17 mouse cellular contexts compared by ENCODE assay signal in genomic region chr11:81270518-81270917, GRCm38 (mm10).
A peak's percentile ranks its signal among the peaks of the same experiment; 100 is the strongest.
DNase-seq lines count a peak whose midpoint lies in the region; ATAC-seq and TF ChIP-seq lines count a peak whose summit lies in the region.
"Had no signal": no experiment of that assay in that cellular context is flagged by ENCODE, and none has a peak within 500 bp of the region (broad histone marks: within the 10 kb centered on the region; RNA-seq: fewer than 3 reads in every experiment).

No protein-coding gene starts in this region.

- no peak overlapping the region for H3K27ac ChIP-seq in hindbrain, embryonic 14.5 days
- no peak overlapping the region for H3K27ac ChIP-seq in hindbrain, embryonic 11.5 days (ENCODE audit: low read depth, low read length)
- H3K27ac ChIP-seq in lung, embryonic 14.5 days (ENCODE audit: low read depth) = no peak overlapping the region
- H3K27ac ChIP-seq in lung, postnatal 0 days (ENCODE audit: low read length) = no peak overlapping the region
- no peak overlapping the region for H3K27ac ChIP-seq in forebrain, embryonic 16.5 days (ENCODE audit: low read length)
- H3K27ac ChIP-seq: liver, embryonic 12.5 days; lung, embryonic 15.5 days had no signal

- TF ChIP-seq POLR2A in brain, embryonic 14.5 days (IDR thresholded peaks at IDR 0.05; ENCODE audit: borderline replicate concordance, extremely low read depth, insufficient read depth, insufficient read length, poor library complexity, severe bottlenecking) = no peak

- DNase-seq in hindbrain, embryonic 14.5 days (ENCODE audit: low spot score) = peak; percentile 43
- DNase-seq in hindbrain, embryonic 11.5 days (ENCODE audit: low spot score) = no peak
- peak; percentile 74 for DNase-seq in lung, embryonic 14.5 days
- no peak for DNase-seq in lung, postnatal 0 days (ENCODE audit: low spot score)
- DNase-seq in brain, embryonic 14.5 days (ENCODE audit: low read depth) = peak; percentile 94
- no peak for DNase-seq in ovary, postnatal 14 days (ENCODE audit: low spot score)
- DNase-seq in right cerebral cortex, postnatal 36 days (ENCODE audit: low spot score in 2 of 2) = no peak
- DNase-seq: adrenal gland, postnatal 36 days; cerebellum, adult 9-10 months; heart, postnatal 14 days; layer of hippocampus, postnatal 36 days; thymus, adult 18-20 months had no signal

- 0 out of 2 replicates have a peak, but pooled peaks cover 4% of the 10 kb centered on the region for H3K9me3 ChIP-seq in hindbrain, embryonic 14.5 days (ENCODE audit: control insufficient read depth, low read length)
- no peaks in the 10 kb centered on the region for H3K9me3 ChIP-seq in hindbrain, embryonic 11.5 days (ENCODE audit: control insufficient read depth, low read length)
- no peaks in the 10 kb centered on the region for H3K9me3 ChIP-seq in lung, embryonic 14.5 days (ENCODE audit: low read depth, low read length)
- no peaks in the 10 kb centered on the region for H3K9me3 ChIP-seq in lung, postnatal 0 days (ENCODE audit: low read length)
- peaks cover 5% of the 10 kb centered on the region for H3K9me3 ChIP-seq in forebrain, embryonic 16.5 days (ENCODE audit: control insufficient read depth, low read length)
- H3K9me3 ChIP-seq: lung, embryonic 15.5 days; megakaryocyte, embryonic 14.5 days had no signal

- no peaks in the 10 kb centered on the region for H3K36me3 ChIP-seq in hindbrain, embryonic 14.5 days (replicated peaks; ENCODE audit: control insufficient read depth, insufficient read depth)
- H3K36me3 ChIP-seq in hindbrain, embryonic 11.5 days (ENCODE audit: control insufficient read depth, insufficient read depth, low read length) = no peaks in the 10 kb centered on the region
- no peaks in the 10 kb centered on the region for H3K36me3 ChIP-seq in lung, embryonic 14.5 days (ENCODE audit: insufficient read depth)
- no peaks in the 10 kb centered on the region for H3K36me3 ChIP-seq in lung, postnatal 0 days (ENCODE audit: insufficient read depth, low read length)
- no peaks in the 10 kb centered on the region for H3K36me3 ChIP-seq in forebrain, embryonic 16.5 days (ENCODE audit: control insufficient read depth, insufficient read depth)
- H3K36me3 ChIP-seq: liver, embryonic 12.5 days; lung, embryonic 15.5 days had no signal

- H3K9ac ChIP-seq in hindbrain, embryonic 14.5 days = no peak overlapping the region
- no peak overlapping the region for H3K9ac ChIP-seq in hindbrain, embryonic 11.5 days (ENCODE audit: low read depth, low read length)
- H3K9ac ChIP-seq in lung, embryonic 14.5 days = no peak overlapping the region
- no peak overlapping the region for H3K9ac ChIP-seq in lung, postnatal 0 days (replicated peaks; ENCODE audit: low read depth)
- no peak overlapping the region for H3K9ac ChIP-seq in forebrain, embryonic 16.5 days (replicated peaks; ENCODE audit: low read depth, low read length)
- H3K9ac ChIP-seq: liver, embryonic 12.5 days; lung, embryonic 15.5 days had no signal

- TF ChIP-seq CTCF in lung, embryonic 14.5 days (IDR thresholded peaks at IDR 0.05; ENCODE audit: low read depth) = no peak
- TF ChIP-seq CTCF in lung, postnatal 0 days (IDR thresholded peaks at IDR 0.05) = no peak
- no peak for TF ChIP-seq CTCF in brain, embryonic 14.5 days (IDR thresholded peaks at IDR 0.05; ENCODE audit: borderline replicate concordance, extremely low read depth, insufficient read depth, insufficient read length)

- H3K4me3 ChIP-seq in hindbrain, embryonic 14.5 days (replicated peaks; ENCODE audit: low read length) = no peak overlapping the region
- H3K4me3 ChIP-seq in hindbrain, embryonic 11.5 days (ENCODE audit: low read depth, low read length) = no peak overlapping the region
- no peak overlapping the region for H3K4me3 ChIP-seq in lung, embryonic 14.5 days (ENCODE audit: low read depth, low read length)
- no peak overlapping the region for H3K4me3 ChIP-seq in lung, postnatal 0 days (ENCODE audit: low read depth, low read length)
- no peak overlapping the region for H3K4me3 ChIP-seq in forebrain, embryonic 16.5 days (replicated peaks; ENCODE audit: low read length)
- H3K4me3 ChIP-seq: liver, embryonic 12.5 days; lung, embryonic 15.5 days; megakaryocyte, embryonic 14.5 days had no signal

- WGBS in hindbrain, embryonic 14.5 days = 42% methylated on average over 7 of the region's 7 CpGs
- 73% methylated on average over 7 of the region's 7 CpGs for WGBS in hindbrain, embryonic 11.5 days
- 44% methylated on average over 7 of the region's 7 CpGs for WGBS in lung, embryonic 14.5 days
- WGBS in lung, postnatal 0 days = 52% methylated on average over 7 of the region's 7 CpGs
- 23% methylated on average over 7 of the region's 7 CpGs for WGBS in forebrain, embryonic 16.5 days

- peaks cover 12% of the 10 kb centered on the region; the same call in 1 of the 2 replicates for H3K4me1 ChIP-seq in hindbrain, embryonic 14.5 days (replicated peaks; ENCODE audit: control insufficient read depth, insufficient read depth, low read length)
- H3K4me1 ChIP-seq in hindbrain, embryonic 11.5 days (replicated peaks; ENCODE audit: control insufficient read depth, insufficient read depth, low read length) = no peaks in the 10 kb centered on the region
- H3K4me1 ChIP-seq in lung, embryonic 14.5 days (ENCODE audit: insufficient read depth) = peaks cover 3% of the 10 kb centered on the region; the same call in 1 of the 2 replicates
- H3K4me1 ChIP-seq in lung, postnatal 0 days (ENCODE audit: insufficient read depth, low read depth, low read length) = no peaks in the 10 kb centered on the region
- H3K4me1 ChIP-seq in forebrain, embryonic 16.5 days (replicated peaks; ENCODE audit: control insufficient read depth, insufficient read depth, low read length) = peaks cover 13% of the 10 kb centered on the region
- H3K4me1 ChIP-seq: liver, embryonic 12.5 days; megakaryocyte, embryonic 14.5 days had no signal

- no peak for TF ChIP-seq EP300 in lung, postnatal 0 days (IDR thresholded peaks at IDR 0.05)

- H3K27me3 ChIP-seq in hindbrain, embryonic 14.5 days (ENCODE audit: control insufficient read depth, insufficient read depth, low read length) = no peaks in the 10 kb centered on the region
- H3K27me3 ChIP-seq in hindbrain, embryonic 11.5 days (ENCODE audit: control insufficient read depth, insufficient read depth, low read length) = no peaks in the 10 kb centered on the region
- no peaks in the 10 kb centered on the region for H3K27me3 ChIP-seq in lung, embryonic 14.5 days (ENCODE audit: insufficient read depth, low read length)
- no peaks in the 10 kb centered on the region for H3K27me3 ChIP-seq in lung, postnatal 0 days (replicated peaks; ENCODE audit: insufficient read depth, low read length)
- H3K27me3 ChIP-seq in forebrain, embryonic 16.5 days (replicated peaks; ENCODE audit: control insufficient read depth, insufficient read depth, low read length) = no peaks in the 10 kb centered on the region; the same call in 1 of the 2 replicates
- H3K27me3 ChIP-seq: liver, embryonic 12.5 days; lung, embryonic 15.5 days; megakaryocyte, embryonic 14.5 days had no signal

- no peak overlapping the region for H3K4me2 ChIP-seq in hindbrain, embryonic 14.5 days (replicated peaks)
- no peak overlapping the region for H3K4me2 ChIP-seq in hindbrain, embryonic 11.5 days (replicated peaks; ENCODE audit: low read depth, low read length)
- no peak overlapping the region for H3K4me2 ChIP-seq in lung, embryonic 14.5 days
- H3K4me2 ChIP-seq in lung, postnatal 0 days (replicated peaks; ENCODE audit: low read depth, low read length) = no peak overlapping the region
- H3K4me2 ChIP-seq in forebrain, embryonic 16.5 days (ENCODE audit: low read length) = no peak overlapping the region
- H3K4me2 ChIP-seq: heart, embryonic 11.5 days; liver, embryonic 12.5 days; lung, embryonic 15.5 days had no signal

- no peak for ATAC-seq in hindbrain, embryonic 14.5 days (ENCODE audit: low FRiP score)
- no peak for ATAC-seq in hindbrain, embryonic 11.5 days (ENCODE audit: low FRiP score)
- ATAC-seq in lung, embryonic 14.5 days (ENCODE audit: insufficient read depth) = peak; percentile 38
- ATAC-seq in lung, postnatal 0 days = no peak
- peak; percentile 86 for ATAC-seq in forebrain, embryonic 16.5 days
- ATAC-seq: liver, embryonic 12.5 days had no signal

Comparison
In these comparisons a context has a peak if more than half of its experiments do, and no peak if none do; other contexts are left out.
1. ATAC-seq: peak in lung, embryonic 14.5 days (single experiment) and forebrain, embryonic 16.5 days (single experiment); none in hindbrain, embryonic 14.5 days (single experiment), hindbrain, embryonic 11.5 days (single experiment) and lung, postnatal 0 days (single experiment).
2. DNase-seq: peak in hindbrain, embryonic 14.5 days (single experiment), lung, embryonic 14.5 days (single experiment) and brain, embryonic 14.5 days (single experiment); none in hindbrain, embryonic 11.5 days (single experiment), lung, postnatal 0 days (single experiment), ovary, postnatal 14 days (single experiment) and right cerebral cortex, postnatal 36 days (0 of 2).